ENCODE assay signal across 17 mouse cellular contexts in the genomic region with DNA sequence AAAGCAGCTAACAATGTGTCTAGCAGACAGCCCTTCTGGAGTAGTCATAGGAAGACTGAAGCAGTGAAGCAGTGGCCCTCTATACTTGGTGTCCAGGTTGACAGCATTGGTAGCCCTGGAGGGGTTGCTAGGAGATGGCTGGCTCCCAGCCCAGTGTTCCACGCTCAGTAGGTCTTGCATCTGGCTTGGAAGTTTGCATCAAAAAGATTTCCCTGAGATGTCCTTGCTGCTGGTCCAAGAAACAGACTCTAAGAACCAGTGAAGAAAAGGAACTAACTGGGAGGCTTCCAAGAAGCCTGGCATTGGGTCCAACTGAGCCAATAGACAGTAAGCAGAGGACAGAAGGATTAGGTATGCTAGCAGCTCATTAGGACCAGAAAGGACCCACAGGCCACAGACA. TPM values are rescaled to one million over a fixed set of nuclear protein-coding genes. Genes with fewer than 3 reads are reported as not detected.
DNase-seq lines count a peak whose midpoint lies in the region; ATAC-seq and TF ChIP-seq lines count a peak whose summit lies in the region.
"Had no signal": no experiment of that assay in that cellular context is flagged by ENCODE, and none has a peak within 500 bp of the region (broad histone marks: within the 10 kb centered on the region; RNA-seq: fewer than 3 reads in every experiment).

No protein-coding gene starts in this region.

- WGBS in forebrain, embryonic 16.5 days = 25% methylated on average over 1 of the region's 1 CpGs
- WGBS in forebrain, embryonic 10.5 days = 82% methylated on average over 1 of the region's 1 CpGs

- no peak overlapping the region for H3K4me2 ChIP-seq in forebrain, embryonic 16.5 days (ENCODE audit: low read length)
- H3K4me2 ChIP-seq: liver, embryonic 13.5 days had no signal

- H3K4me3 ChIP-seq in forebrain, embryonic 16.5 days (replicated peaks; ENCODE audit: low read length) = no peak overlapping the region
- no peak overlapping the region for H3K4me3 ChIP-seq in forebrain, embryonic 10.5 days
- H3K4me3 ChIP-seq in layer of hippocampus, adult 2 months = no peak overlapping the region
- H3K4me3 ChIP-seq: liver, embryonic 13.5 days had no signal

- no peaks in the 10 kb centered on the region for H3K36me3 ChIP-seq in forebrain, embryonic 16.5 days (ENCODE audit: control insufficient read depth, insufficient read depth)
- no peaks in the 10 kb centered on the region for H3K36me3 ChIP-seq in forebrain, embryonic 10.5 days (replicated peaks)
- H3K36me3 ChIP-seq: liver, embryonic 13.5 days had no signal

- no peak overlapping the region for H3K9ac ChIP-seq in forebrain, embryonic 16.5 days (replicated peaks; ENCODE audit: low read depth, low read length)
- H3K9ac ChIP-seq: liver, embryonic 13.5 days had no signal

- H3K27ac ChIP-seq in forebrain, embryonic 16.5 days (ENCODE audit: low read length) = no peak overlapping the region
- no peak overlapping the region for H3K27ac ChIP-seq in forebrain, embryonic 10.5 days
- H3K27ac ChIP-seq in layer of hippocampus, adult 2 months = peak overlapping the region; percentile 33; the same call in 1 of the 2 replicates
- H3K27ac ChIP-seq: kidney, postnatal 0 days; liver, embryonic 13.5 days; macrophage had no signal

- TF ChIP-seq CTCF in layer of hippocampus, adult 2 months (conservative IDR thresholded peaks at IDR 0.05) = no peak

- H3K4me1 ChIP-seq in forebrain, embryonic 16.5 days (replicated peaks; ENCODE audit: control insufficient read depth, insufficient read depth, low read length) = 0 out of 2 replicates have a peak, but pooled peaks cover 5% of the 10 kb centered on the region
- H3K4me1 ChIP-seq in forebrain, embryonic 10.5 days = no peaks in the 10 kb centered on the region

- intact Hi-C loops in left cerebral cortex, postnatal 36 days (cut with DNase I) = no loop called here

- no peak for DNase-seq in forebrain, embryonic 10.5 days (ENCODE audit: extremely low spot score, low spot score)
- DNase-seq in Muller cell, postnatal 12 days (ENCODE audit: inconsistent ontology term) = peak; percentile 52
- DNase-seq in layer of hippocampus, adult 2 months (ENCODE audit: low spot score in 2 of 2) = peak; percentile 33 to 46
- DNase-seq in left cerebral cortex, postnatal 36 days (ENCODE audit: low spot score in 2 of 2) = peak; percentile 60 to 70
- no peak for DNase-seq in heart, adult 8-10 months (ENCODE audit: low spot score)
- no peak for DNase-seq in urinary bladder, postnatal 4 days (ENCODE audit: low spot score in 2 of 2)
- no peak for DNase-seq in urinary bladder, postnatal 36 days (ENCODE audit: low spot score in 2 of 2)
- DNase-seq: adrenal gland, adult 8-10 months; cerebellum, adult 8-10 months; gastrocnemius, postnatal 14 days; heart, postnatal 10 days; liver, embryonic 13.5 days; thymus, adult 2 months had no signal

- H3K27me3 ChIP-seq in forebrain, embryonic 16.5 days (replicated peaks; ENCODE audit: control insufficient read depth, insufficient read depth, low read length) = no peaks in the 10 kb centered on the region
- no peaks in the 10 kb centered on the region for H3K27me3 ChIP-seq in forebrain, embryonic 10.5 days (ENCODE audit: poor library complexity, severe bottlenecking)
- H3K27me3 ChIP-seq: liver, embryonic 13.5 days; Patski had no signal

- no peaks in the 10 kb centered on the region for H3K9me3 ChIP-seq in forebrain, embryonic 16.5 days (ENCODE audit: control insufficient read depth, low read length)
- H3K9me3 ChIP-seq in forebrain, embryonic 10.5 days = no peaks in the 10 kb centered on the region
- H3K9me3 ChIP-seq: liver, embryonic 13.5 days had no signal

- ATAC-seq in forebrain, embryonic 16.5 days = peak; percentile 63; the same call in 1 of the 2 replicates
- ATAC-seq: Patski had no signal

RNA-seq across cellular contexts. Expression of a gene that starts 55.5 kb away (rescaled TPM):
- 23.9 and 24.0 TPM in 2 replicates for polyA plus RNA-seq in forebrain, embryonic 16.5 days (2015; fragmentation: Nextera tagmentation; extraction: Ambion mirVana)
- 14.2 and 14.8 TPM in 2 replicates for polyA plus RNA-seq in forebrain, embryonic 10.5 days (2016; fragmentation: Nextera tagmentation; extraction: Ambion mirVana)
- 10 to 100 TPM; 19.1 to 21.7 TPM for total RNA-seq in layer of hippocampus, adult 2 months (2021)
- total RNA-seq in left cerebral cortex, postnatal 36 days (2021) = 10 to 100 TPM; 26.9 to 27.1 TPM
- 10 to 100 TPM; 15.2 to 20.2 (median 17.1) TPM for total RNA-seq in heart, adult 8-10 months (2022)

Comparison
In these comparisons a context has a peak if more than half of its experiments do, and no peak if none do; other contexts are left out.
1. DNase-seq: peak in Muller cell, postnatal 12 days (single experiment), layer of hippocampus, adult 2 months (2 of 2) and left cerebral cortex, postnatal 36 days (2 of 2); none in forebrain, embryonic 10.5 days (single experiment), heart, adult 8-10 months (single experiment), urinary bladder, postnatal 4 days (0 of 2) and urinary bladder, postnatal 36 days (0 of 2).